Mouse (Mus musculus) MEL (cell line): ENCODE measurements around the gene Capza3.

Experiments
- CTCF ChIP-seq, 3 experiments: IDR thresholded peaks in 2 of 3; conservative IDR thresholded peaks in 1 of 3; 2 replicates each; pipeline ENCODE4 v1.5.1; 2011 to 2012; ENCODE audit warnings: low read length in 3 of 3, low read depth in 2 of 3, mild to moderate bottlenecking in 2 of 3, improper control_type of control experiment in 1 of 3, inconsistent platforms in 1 of 3, mixed read lengths in 1 of 3, moderate library complexity in 1 of 3; ENCODE audit not compliant: control insufficient read depth in 1 of 3, insufficient read depth in 1 of 3, poor library complexity in 1 of 3, severe bottlenecking in 1 of 3
- E2F4 ChIP-seq: IDR thresholded peaks from 2 replicates; pipeline ENCODE4 v1.6.1; 2011; ENCODE audit warnings: low read depth, low read length, improper control_type of control experiment, borderline replicate concordance
- ETS1 ChIP-seq: IDR thresholded peaks from 2 replicates; pipeline ENCODE4 v1.6.1; 2012; ENCODE audit warnings: low read depth, mild to moderate bottlenecking, inconsistent platforms, low read length, improper control_type of control experiment, moderate library complexity
- MAFK ChIP-seq: IDR thresholded peaks from 2 replicates; pipeline ENCODE4 v1.6.1; 2011; ENCODE audit warnings: low read depth, mild to moderate bottlenecking, low read length, improper control_type of control experiment, borderline replicate concordance
- MAX ChIP-seq: IDR thresholded peaks from 2 replicates; pipeline ENCODE4 v1.6.1; 2011; ENCODE audit warnings: low read length, improper control_type of control experiment
- POLR2A ChIP-seq, 2 experiments: IDR thresholded peaks; 2 replicates each; pipeline ENCODE4 v1.6.1; 2011 to 2012; ENCODE audit warnings: low read length in 2 of 2, mild to moderate bottlenecking in 2 of 2, control low read depth in 1 of 2, improper control_type of control experiment in 1 of 2, low read depth in 1 of 2, moderate library complexity in 1 of 2; ENCODE audit not compliant: control insufficient read depth in 1 of 2, insufficient read depth in 1 of 2, poor library complexity in 1 of 2
- SIN3A ChIP-seq: IDR thresholded peaks from 2 replicates; pipeline ENCODE4 v1.6.1; 2012; ENCODE audit warnings: low read length, improper control_type of control experiment, inconsistent platforms
- TCF12 ChIP-seq: IDR thresholded peaks from 2 replicates; pipeline ENCODE4 v1.6.1; 2014; ENCODE audit warnings: low read depth, mild to moderate bottlenecking, inconsistent platforms, low read length, improper control_type of control experiment, moderate library complexity
- USF1 ChIP-seq: IDR thresholded peaks from 2 replicates; pipeline ENCODE4 v1.6.1; 2014; ENCODE audit warnings: low read depth, mild to moderate bottlenecking, inconsistent platforms, low read length, improper control_type of control experiment, moderate library complexity
- USF2 ChIP-seq, 2 experiments: IDR thresholded peaks; 2 replicates each; pipeline ENCODE4 v1.6.1; 2011 to 2012; ENCODE audit warnings: improper control_type of control experiment in 2 of 2, low read length in 2 of 2, borderline replicate concordance in 1 of 2, inconsistent platforms in 1 of 2, low read depth in 1 of 2, mild to moderate bottlenecking in 1 of 2; ENCODE audit not compliant: insufficient read depth in 1 of 2
- ZKSCAN1 ChIP-seq: IDR thresholded peaks from 2 replicates; pipeline ENCODE4 v1.6.1; 2012; ENCODE audit warnings: low read depth, mild to moderate bottlenecking, inconsistent platforms, low read length, improper control_type of control experiment, moderate library complexity
- ZMIZ1 ChIP-seq: IDR thresholded peaks from 2 replicates; pipeline ENCODE4 v1.6.1; 2012; ENCODE audit warnings: low read depth, mild to moderate bottlenecking, inconsistent platforms, low read length, improper control_type of control experiment, moderate library complexity

DNA sequence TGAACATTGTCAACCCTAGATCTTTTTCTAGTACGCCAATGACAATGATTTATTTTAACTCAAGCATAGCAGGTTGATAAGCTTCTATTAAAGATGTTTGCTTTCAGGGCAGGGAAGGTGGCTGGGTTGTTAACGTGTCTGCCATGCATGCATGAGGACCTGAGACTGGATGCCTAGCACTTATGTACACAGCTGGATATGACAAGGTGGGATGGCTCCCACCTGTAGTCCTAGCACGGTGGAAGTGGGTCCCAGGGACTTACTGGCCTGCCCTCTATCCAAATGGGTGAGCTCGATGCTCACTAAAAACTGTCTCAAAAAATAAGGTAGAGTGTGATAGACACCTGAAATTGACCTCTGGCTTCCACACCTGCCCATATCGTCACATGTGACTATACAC lies 48.8 kb downstream of the Capza3 start:
- TF ChIP-seq ETS1 (no peak), CTCF (IDR thresholded peaks at IDR 0.05 in 2 of 3, conservative IDR thresholded peaks at IDR 0.05 in 1 of 3; ENCODE audit: control insufficient read depth in 1 of 3, insufficient read depth in 1 of 3, low read depth in 2 of 3, low read length in 3 of 3, poor library complexity in 1 of 3, severe bottlenecking in 1 of 3) (no peak), ZMIZ1 (no peak), MAFK (no peak), USF2 (IDR thresholded peaks at IDR 0.05; ENCODE audit: borderline replicate concordance in 1 of 2, insufficient read depth in 1 of 2, low read depth in 1 of 2, low read length in 2 of 2) (no peak), E2F4 (no peak), POLR2A (IDR thresholded peaks at IDR 0.05; ENCODE audit: control insufficient read depth in 1 of 2, insufficient read depth in 1 of 2, low read depth in 1 of 2, low read length in 2 of 2, poor library complexity in 1 of 2) (no peak), USF1 (no peak), SIN3A (no peak), TCF12 (no peak), MAX (no peak), ZKSCAN1 (no peak)
